Mouse (Mus musculus): ENCODE measurements at regions not wholly inside any gene's neighbourhood (a gene's known extent, or its start where the extent isn't known, plus 50 kb on each side); places are given as distances from the start of the nearest gene placed in this dataset.

DNA sequence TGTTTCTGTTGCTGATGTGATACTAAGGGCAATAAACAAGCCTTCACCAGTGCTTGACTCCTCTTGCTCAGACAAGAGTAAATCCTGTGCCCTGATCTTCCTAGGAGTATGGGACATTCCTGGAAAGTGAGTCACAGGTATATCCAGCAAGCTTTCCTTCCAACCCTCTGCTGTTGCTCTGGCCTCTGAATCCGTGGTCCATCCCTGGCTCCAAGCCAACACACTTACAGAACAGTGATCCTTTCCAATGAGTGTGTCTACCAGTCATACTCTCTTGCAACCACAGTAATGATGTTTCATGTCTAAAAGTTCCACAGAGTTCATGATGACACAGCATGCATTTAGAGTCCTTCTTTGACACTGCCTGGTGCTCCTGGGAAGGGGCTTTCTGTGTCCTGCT is 277.6 kb upstream of the Tmc3 start:
- no peak overlapping the region for H3K9ac ChIP-seq (replicated peaks)
- 50% methylated on average over 1 of the region's 1 CpGs for WGBS (ENCODE audit: insufficient replicate concordance)
- ATAC-seq = no peak
- no peaks in the 10 kb centered on the region for H3K27me3 ChIP-seq (ENCODE audit: insufficient read depth, low read length)
- no peaks in the 10 kb centered on the region for H3K4me1 ChIP-seq (ENCODE audit: insufficient read depth)
- H3K36me3 ChIP-seq (replicated peaks; ENCODE audit: insufficient read depth, low read length) = no peaks in the 10 kb centered on the region
- TF ChIP-seq CTCF (IDR thresholded peaks at IDR 0.05; ENCODE audit: low read depth) = no peak
- TF ChIP-seq EP300 (IDR thresholded peaks at IDR 0.05; ENCODE audit: low read depth) = no peak
- no peaks in the 10 kb centered on the region for H3K9me3 ChIP-seq (ENCODE audit: low read length)
- H3K27ac ChIP-seq (ENCODE audit: low read depth) = no peak overlapping the region
- no peak overlapping the region for H3K4me2 ChIP-seq (ENCODE audit: low read depth, low read length)
- DNase-seq = no peak
- H3K4me3 ChIP-seq (ENCODE audit: low read depth, low read length) = no peak overlapping the region

- Histone ChIP-seq H3K4me3 (ENCODE audit: low read depth, low read length) (no peak overlapping the region), H3K9ac (replicated peaks) (no peak overlapping the region), H3K27ac (ENCODE audit: low read depth) (no peak overlapping the region), H3K36me3 (replicated peaks; ENCODE audit: insufficient read depth, low read length) (no peaks in the 10 kb centered on the region), H3K9me3 (ENCODE audit: low read length) (no peaks in the 10 kb centered on the region), H3K4me2 (ENCODE audit: low read depth, low read length) (no peak overlapping the region), H3K27me3 (ENCODE audit: insufficient read depth, low read length) (no peaks in the 10 kb centered on the region), H3K4me1 (ENCODE audit: insufficient read depth) (no peaks in the 10 kb centered on the region)
- 76% methylated on average over 4 of the region's 4 CpGs for WGBS (ENCODE audit: insufficient replicate concordance)
- no peak for DNase-seq
- TF ChIP-seq EP300 (IDR thresholded peaks at IDR 0.05; ENCODE audit: low read depth) (no peak), CTCF (IDR thresholded peaks at IDR 0.05; ENCODE audit: low read depth) (no peak)
- ATAC-seq = no peak
Observed at GRCm38 (mm10) chr7:83312172-83312571, 272.6 kb upstream of the Tmc3 start.

GRCm38 (mm10) chr7:83329809-83330412 is 254.8 kb upstream of the Tmc3 start:
- H3K9ac ChIP-seq (replicated peaks) = no peak overlapping the region
- no peaks in the 10 kb centered on the region for H3K27me3 ChIP-seq (ENCODE audit: insufficient read depth, low read length)
- no peaks in the 10 kb centered on the region for H3K9me3 ChIP-seq (ENCODE audit: low read length)
- ATAC-seq (no peak), DNase-seq (no peak)
- H3K4me2 ChIP-seq (ENCODE audit: low read depth, low read length) = no peak overlapping the region
- no peak overlapping the region for H3K27ac ChIP-seq (ENCODE audit: low read depth)
- TF ChIP-seq CTCF (IDR thresholded peaks at IDR 0.05; ENCODE audit: low read depth) (no peak), EP300 (IDR thresholded peaks at IDR 0.05; ENCODE audit: low read depth) (no peak)
- no peak overlapping the region for H3K4me3 ChIP-seq (ENCODE audit: low read depth, low read length)
- H3K4me1 ChIP-seq (ENCODE audit: insufficient read depth) = no peaks in the 10 kb centered on the region
- 70% methylated on average over 5 of the region's 5 CpGs for WGBS (ENCODE audit: insufficient replicate concordance)
- H3K36me3 ChIP-seq (replicated peaks; ENCODE audit: insufficient read depth, low read length) = no peaks in the 10 kb centered on the region

DNA sequence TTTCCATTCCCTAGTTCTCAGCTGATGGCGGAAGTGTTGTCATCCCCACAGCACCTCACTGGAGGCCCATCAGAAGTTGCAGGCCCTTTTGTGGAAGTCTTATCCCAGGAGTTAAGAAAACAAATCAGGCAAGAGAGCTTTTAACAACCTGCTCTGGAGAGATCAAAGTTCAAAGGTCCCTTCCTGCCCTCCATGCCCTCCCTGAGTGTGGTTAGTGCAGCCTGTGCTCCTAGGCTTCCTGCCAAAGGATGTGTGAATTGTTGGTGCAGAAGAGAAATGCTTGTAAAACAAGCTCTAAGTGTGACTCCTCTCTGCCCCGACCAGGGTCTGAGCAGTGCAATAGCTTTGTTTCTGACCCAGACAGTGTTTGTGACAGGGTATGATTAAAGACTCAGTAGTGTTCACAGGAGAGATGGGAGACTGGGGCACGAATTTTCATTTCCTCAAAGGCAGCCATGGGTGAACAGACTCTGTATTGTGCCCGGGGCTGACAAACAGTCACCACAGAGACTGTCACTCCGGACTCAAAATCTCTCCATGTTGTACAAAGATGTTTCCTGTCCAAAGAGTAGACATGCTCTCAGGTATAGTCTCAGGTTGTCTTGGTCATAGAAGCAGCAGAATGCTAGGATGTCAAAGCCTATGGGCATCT is 237.5 kb upstream of the Tmc3 start:
- no peak overlapping the region for H3K9ac ChIP-seq (replicated peaks)
- no peak overlapping the region for H3K27ac ChIP-seq (ENCODE audit: low read depth)
- H3K4me1 ChIP-seq (ENCODE audit: insufficient read depth) = no peaks in the 10 kb centered on the region
- TF ChIP-seq EP300 (IDR thresholded peaks at IDR 0.05; ENCODE audit: low read depth) = no peak
- no peak for TF ChIP-seq CTCF (IDR thresholded peaks at IDR 0.05; ENCODE audit: low read depth)
- no peak overlapping the region for H3K4me2 ChIP-seq (ENCODE audit: low read depth, low read length)
- 44% methylated on average over 5 of the region's 5 CpGs for WGBS (ENCODE audit: insufficient replicate concordance)
- H3K9me3 ChIP-seq (ENCODE audit: low read length) = no peaks in the 10 kb centered on the region
- ATAC-seq (no peak), DNase-seq (no peak)
- no peak overlapping the region for H3K4me3 ChIP-seq (ENCODE audit: low read depth, low read length)
- H3K36me3 ChIP-seq (replicated peaks; ENCODE audit: insufficient read depth, low read length) = no peaks in the 10 kb centered on the region
- no peaks in the 10 kb centered on the region for H3K27me3 ChIP-seq (ENCODE audit: insufficient read depth, low read length)

DNA sequence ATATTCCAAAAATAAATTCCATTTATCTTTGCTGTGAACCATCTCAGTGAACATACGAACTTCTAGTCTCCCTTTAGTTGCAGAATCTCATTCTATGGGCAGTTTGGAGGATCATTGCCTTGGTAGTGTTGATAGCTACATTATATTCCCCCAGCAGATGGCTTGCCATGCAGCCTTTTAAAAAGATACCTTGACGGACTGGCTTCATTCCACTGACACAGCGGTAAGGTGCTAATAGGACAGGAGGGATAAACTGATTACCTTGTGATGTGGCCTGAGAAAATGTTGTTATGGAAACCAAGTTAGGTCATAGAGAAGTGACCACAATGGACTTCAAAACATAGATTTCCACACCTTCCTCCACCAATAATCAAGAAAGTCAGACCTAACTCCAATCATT is 215.5 kb upstream of the Tmc3 start:
- no peak overlapping the region for H3K27ac ChIP-seq (ENCODE audit: low read depth)
- no peak for ATAC-seq
- H3K36me3 ChIP-seq (replicated peaks; ENCODE audit: insufficient read depth, low read length) = no peaks in the 10 kb centered on the region
- DNase-seq = no peak
- WGBS (ENCODE audit: insufficient replicate concordance) = 65% methylated on average over 3 of the region's 3 CpGs
- no peak overlapping the region for H3K9ac ChIP-seq (replicated peaks)
- H3K4me2 ChIP-seq (ENCODE audit: low read depth, low read length) = no peak overlapping the region
- H3K9me3 ChIP-seq (ENCODE audit: low read length) = no peaks in the 10 kb centered on the region
- no peak overlapping the region for H3K4me3 ChIP-seq (ENCODE audit: low read depth, low read length)
- TF ChIP-seq EP300 (IDR thresholded peaks at IDR 0.05; ENCODE audit: low read depth) (no peak), CTCF (IDR thresholded peaks at IDR 0.05; ENCODE audit: low read depth) (no peak)
- H3K27me3 ChIP-seq (ENCODE audit: insufficient read depth, low read length) = no peaks in the 10 kb centered on the region
- H3K4me1 ChIP-seq (ENCODE audit: insufficient read depth) = no peaks in the 10 kb centered on the region

DNA sequence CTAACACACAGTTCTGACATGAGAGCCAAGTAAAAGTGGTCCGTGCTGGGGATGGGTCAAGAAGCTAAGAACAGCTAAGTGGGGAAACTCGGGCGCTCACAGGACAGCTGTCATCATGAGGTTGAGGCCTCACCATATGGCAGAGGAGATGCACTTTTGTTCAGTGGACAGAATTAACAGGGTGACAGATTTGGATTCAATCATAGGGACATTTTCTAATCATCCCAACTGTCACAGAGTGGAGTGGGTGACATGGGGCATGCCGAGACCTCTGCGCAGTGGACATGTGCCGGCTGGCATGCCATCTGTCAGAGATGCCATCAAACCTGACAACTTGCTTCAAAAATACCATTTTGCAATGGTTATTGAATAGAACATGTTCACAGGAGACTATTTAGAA is 215.1 kb upstream of the Tmc3 start:
- Histone ChIP-seq H3K4me2 (ENCODE audit: low read depth, low read length) (no peak overlapping the region), H3K27me3 (ENCODE audit: insufficient read depth, low read length) (no peaks in the 10 kb centered on the region), H3K27ac (ENCODE audit: low read depth) (no peak overlapping the region), H3K4me3 (ENCODE audit: low read depth, low read length) (no peak overlapping the region), H3K4me1 (ENCODE audit: insufficient read depth) (no peaks in the 10 kb centered on the region), H3K36me3 (replicated peaks; ENCODE audit: insufficient read depth, low read length) (no peaks in the 10 kb centered on the region), H3K9me3 (ENCODE audit: low read length) (no peaks in the 10 kb centered on the region), H3K9ac (replicated peaks) (no peak overlapping the region)
- WGBS (ENCODE audit: insufficient replicate concordance) = 82% methylated on average over 6 of the region's 6 CpGs
- DNase-seq = no peak
- ATAC-seq = no peak
- TF ChIP-seq CTCF (IDR thresholded peaks at IDR 0.05; ENCODE audit: low read depth) = no peak
